Mouse (Mus musculus): ENCODE data around the gene Vps25. TPM values are rescaled to one million over a fixed set of nuclear protein-coding genes. Genes with fewer than 3 reads are reported as not detected.

Vps25 gene
- total RNA-seq (2014; rRNA removed) = 66.1 and 82.1 TPM in 2 replicates
- 134 and 137 TPM in 2 replicates for polyA plus RNA-seq (2015; fragmentation: Nextera tagmentation; extraction: Ambion mirVana)

- Histone ChIP-seq H3K4me2 (ENCODE audit: low read depth, low read length) (peak within 1 kb of the TSS; percentile 97), H3K27me3 (ENCODE audit: insufficient read depth, low read length) (no peaks in the 10 kb centered on the region), H3K27ac (peak within 1 kb of the TSS; percentile 86), H3K36me3 (ENCODE audit: insufficient read depth, low read length) (peaks cover 9% of the 10 kb centered on the region; the same call in 1 of the 2 replicates), H3K9me3 (ENCODE audit: low read length) (no peaks in the 10 kb centered on the region), H3K4me1 (ENCODE audit: insufficient read depth, low read length) (peaks cover 10% of the 10 kb centered on the region), H3K4me3 (ENCODE audit: low read length) (peak within 1 kb of the TSS; percentile 62), H3K9ac (replicated peaks; ENCODE audit: low read length) (peak within 1 kb of the TSS; percentile 71)
- peak; percentile 92 for ATAC-seq
- peak; percentile 93 for DNase-seq (ENCODE audit: low spot score)
- TF ChIP-seq CTCF (IDR thresholded peaks at IDR 0.05; ENCODE audit: low read depth) = peak; percentile 32; the same call in 1 of the 2 replicates
- under 1% methylated on average over 40 of the region's 40 CpGs for WGBS
Measured at GRCm38 (mm10) chr11:101253613-101254389, at the start of gene Vps25. Gene Vps25, plus strand, starts transcription at chr11:101253707.

GRCm38 (mm10) chr11:101211970-101212369 lies 41.5 kb upstream of the Vps25 start:
- no peaks in the 10 kb centered on the region for H3K27me3 ChIP-seq (ENCODE audit: insufficient read depth, low read length)
- H3K4me3 ChIP-seq (ENCODE audit: low read length) = no peak overlapping the region
- H3K9me3 ChIP-seq (ENCODE audit: low read length) = no peaks in the 10 kb centered on the region
- peak; percentile 78 for TF ChIP-seq CTCF (IDR thresholded peaks at IDR 0.05; ENCODE audit: low read depth)
- no peak overlapping the region for H3K9ac ChIP-seq (replicated peaks; ENCODE audit: low read length)
- ATAC-seq (peak; percentile 64; the same call in 1 of the 2 replicates), DNase-seq (ENCODE audit: low spot score) (peak; percentile 94)
- H3K27ac ChIP-seq = no peak overlapping the region
- WGBS = 42% methylated on average over 3 of the region's 3 CpGs
- H3K4me1 ChIP-seq (ENCODE audit: insufficient read depth, low read length) = no peaks in the 10 kb centered on the region
- H3K36me3 ChIP-seq (ENCODE audit: insufficient read depth, low read length) = peaks cover 62% of the 10 kb centered on the region
- H3K4me2 ChIP-seq (ENCODE audit: low read depth, low read length) = no peak overlapping the region

- H3K9me3 ChIP-seq (ENCODE audit: low read length) = no peaks in the 10 kb centered on the region
Measured at GRCm38 (mm10) chr11:101216936-101217335, 36.6 kb upstream of the Vps25 start.

GRCm38 (mm10) chr11:101218436-101219055 lies 35.0 kb upstream of the Vps25 start:
- Histone ChIP-seq H3K27ac (no peak overlapping the region), H3K4me1 (ENCODE audit: insufficient read depth, low read length) (no peaks in the 10 kb centered on the region), H3K9ac (replicated peaks; ENCODE audit: low read length) (no peak overlapping the region), H3K36me3 (ENCODE audit: insufficient read depth, low read length) (peaks cover 28% of the 10 kb centered on the region), H3K27me3 (ENCODE audit: insufficient read depth, low read length) (no peaks in the 10 kb centered on the region), H3K9me3 (ENCODE audit: low read length) (no peaks in the 10 kb centered on the region), H3K4me2 (ENCODE audit: low read depth, low read length) (no peak overlapping the region), H3K4me3 (ENCODE audit: low read length) (no peak overlapping the region)
- TF ChIP-seq CTCF (IDR thresholded peaks at IDR 0.05; ENCODE audit: low read depth) = no peak
- ATAC-seq (no peak), DNase-seq (ENCODE audit: low spot score) (no peak)
- 82% methylated on average over 10 of the region's 10 CpGs for WGBS

More at GRCm38 (mm10) chr11:101216936-101217335, 36.6 kb upstream of the Vps25 start:
- no peak overlapping the region for H3K4me2 ChIP-seq (ENCODE audit: low read depth, low read length)
- WGBS = 94% methylated on average over 5 of the region's 5 CpGs
- peaks cover 36% of the 10 kb centered on the region for H3K36me3 ChIP-seq (ENCODE audit: insufficient read depth, low read length)
- H3K4me1 ChIP-seq (ENCODE audit: insufficient read depth, low read length) = no peaks in the 10 kb centered on the region
- H3K4me3 ChIP-seq (ENCODE audit: low read length) = no peak overlapping the region
- ATAC-seq = no peak
- H3K27me3 ChIP-seq (ENCODE audit: insufficient read depth, low read length) = no peaks in the 10 kb centered on the region
- no peak overlapping the region for H3K27ac ChIP-seq
- H3K9ac ChIP-seq (replicated peaks; ENCODE audit: low read length) = no peak overlapping the region
- no peak for DNase-seq (ENCODE audit: low spot score)
- TF ChIP-seq CTCF (IDR thresholded peaks at IDR 0.05; ENCODE audit: low read depth) = no peak

DNA sequence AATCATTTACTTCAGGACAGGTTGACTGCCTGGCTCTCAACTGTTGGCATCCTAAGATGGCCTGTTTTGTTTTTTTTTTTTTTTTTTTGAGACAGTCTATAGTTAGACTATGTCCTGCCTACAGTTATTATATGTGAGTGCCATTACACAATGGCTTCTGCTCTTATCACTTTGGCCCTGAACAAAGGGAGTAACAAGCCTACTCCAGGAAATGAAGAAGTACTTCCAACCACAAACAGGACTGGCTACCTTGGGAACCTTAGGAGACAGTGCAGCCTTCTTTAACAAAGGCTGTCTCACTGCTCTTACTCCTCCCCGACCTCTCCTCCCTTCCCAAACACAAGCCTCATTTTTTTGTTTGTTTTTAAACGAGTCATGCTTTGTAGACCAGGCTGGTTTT lies 32.7 kb upstream of the Vps25 start:
- H3K27me3 ChIP-seq (ENCODE audit: insufficient read depth, low read length) = no peaks in the 10 kb centered on the region
- TF ChIP-seq CTCF (IDR thresholded peaks at IDR 0.05; ENCODE audit: low read depth) = no peak
- H3K9ac ChIP-seq (replicated peaks; ENCODE audit: low read length) = no peak overlapping the region
- peaks cover 5% of the 10 kb centered on the region; the same call in 1 of the 2 replicates for H3K36me3 ChIP-seq (ENCODE audit: insufficient read depth, low read length)
- DNase-seq (ENCODE audit: low spot score) (no peak), ATAC-seq (no peak)
- no peaks in the 10 kb centered on the region for H3K9me3 ChIP-seq (ENCODE audit: low read length)
- WGBS = 52% methylated on average over 2 of the region's 2 CpGs
- H3K4me2 ChIP-seq (ENCODE audit: low read depth, low read length) = no peak overlapping the region
- no peak overlapping the region for H3K4me3 ChIP-seq (ENCODE audit: low read length)
- no peaks in the 10 kb centered on the region for H3K4me1 ChIP-seq (ENCODE audit: insufficient read depth, low read length)
- no peak overlapping the region for H3K27ac ChIP-seq

DNA sequence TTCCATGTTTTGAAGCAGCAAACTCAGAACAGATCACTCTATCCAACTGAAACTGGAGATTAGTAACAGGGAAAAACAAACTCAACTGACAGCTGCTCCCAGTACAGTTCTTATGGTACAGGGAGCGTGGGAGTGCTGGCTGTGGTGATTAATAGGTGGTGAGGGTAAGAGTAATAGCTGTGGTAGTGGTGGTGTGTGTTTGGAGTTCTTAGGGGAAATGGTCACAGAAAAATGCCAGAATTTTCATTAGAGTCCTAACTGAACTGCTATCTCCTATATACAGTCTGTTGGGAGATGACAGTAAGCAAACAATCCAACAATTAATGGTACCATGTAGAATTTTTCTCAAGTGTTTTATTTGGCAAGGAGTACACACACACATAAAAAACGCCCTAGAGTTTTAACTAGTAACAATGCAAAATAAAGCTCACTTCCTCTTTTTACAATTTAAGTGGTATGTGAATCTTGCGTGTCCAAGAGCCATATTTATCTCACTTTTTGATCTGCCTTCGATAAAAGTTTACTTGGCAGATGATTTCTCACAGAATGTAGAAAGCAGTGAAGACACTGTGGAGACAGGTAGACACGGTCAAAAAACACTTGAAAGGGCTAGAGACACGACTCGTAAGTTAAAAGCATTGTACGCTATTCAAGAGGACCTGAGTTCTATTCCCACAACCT lies 32.1 kb upstream of the Vps25 start:
- no peak for TF ChIP-seq CTCF (IDR thresholded peaks at IDR 0.05; ENCODE audit: low read depth)
- no peak for DNase-seq (ENCODE audit: low spot score)
- Histone ChIP-seq H3K36me3 (ENCODE audit: insufficient read depth, low read length) (peaks cover 5% of the 10 kb centered on the region; the same call in 1 of the 2 replicates), H3K9me3 (ENCODE audit: low read length) (no peaks in the 10 kb centered on the region), H3K27ac (no peak overlapping the region), H3K4me2 (ENCODE audit: low read depth, low read length) (no peak overlapping the region), H3K27me3 (ENCODE audit: insufficient read depth, low read length) (no peaks in the 10 kb centered on the region), H3K4me1 (ENCODE audit: insufficient read depth, low read length) (no peaks in the 10 kb centered on the region), H3K4me3 (ENCODE audit: low read length) (no peak overlapping the region), H3K9ac (replicated peaks; ENCODE audit: low read length) (no peak overlapping the region)
- WGBS = 86% methylated on average over 8 of the region's 8 CpGs
- no peak for ATAC-seq

All from hindbrain, postnatal 0 days (tissue).